ENCODE assay signal across 8 mouse cellular contexts in genomic region chr6:83774126-83774525, GRCm38 (mm10). TPM values are rescaled to one million over a fixed set of nuclear protein-coding genes. Genes with fewer than 3 reads are reported as not detected.
A peak's percentile ranks its signal among the peaks of the same experiment; 100 is the strongest.
DNase-seq lines count a peak whose midpoint lies in the region; ATAC-seq and TF ChIP-seq lines count a peak whose summit lies in the region.

No protein-coding gene starts in this region.

- H3K4me1 ChIP-seq in lung, embryonic 16.5 days (replicated peaks; ENCODE audit: control insufficient read depth, insufficient read depth, low read length) = peaks cover 14% of the 10 kb centered on the region
- peaks cover 10% of the 10 kb centered on the region for H3K4me1 ChIP-seq in forebrain, embryonic 11.5 days (replicated peaks; ENCODE audit: control insufficient read depth, insufficient read depth, low read length)
- H3K4me1 ChIP-seq in liver, adult 2 months (ENCODE audit: control insufficient read depth, insufficient read depth, low read length) = peaks cover 7% of the 10 kb centered on the region
- peaks cover 14% of the 10 kb centered on the region for H3K4me1 ChIP-seq in stomach, embryonic 16.5 days (ENCODE audit: control insufficient read depth, insufficient read depth, low read length)

- peak overlapping the region; percentile 96 for H3K9ac ChIP-seq in lung, embryonic 16.5 days (ENCODE audit: low read length)
- H3K9ac ChIP-seq in forebrain, embryonic 11.5 days (ENCODE audit: low read length) = peak overlapping the region; percentile 85; the same call in 1 of the 2 replicates
- H3K9ac ChIP-seq in liver, adult 2 months (ENCODE audit: low read depth, low read length) = no peak overlapping the region
- H3K9ac ChIP-seq in stomach, embryonic 16.5 days (ENCODE audit: low read length) = peak overlapping the region; percentile 86

- no peaks in the 10 kb centered on the region for H3K9me3 ChIP-seq in lung, embryonic 16.5 days (ENCODE audit: control insufficient read depth, low read length)
- no peaks in the 10 kb centered on the region for H3K9me3 ChIP-seq in forebrain, embryonic 11.5 days (ENCODE audit: control insufficient read depth, low read length)
- H3K9me3 ChIP-seq in stomach, embryonic 16.5 days (replicated peaks; ENCODE audit: control insufficient read depth, low read length) = no peaks in the 10 kb centered on the region

- peak overlapping the region; percentile 97; the same call in 1 of the 2 replicates for H3K4me3 ChIP-seq in lung, embryonic 16.5 days (ENCODE audit: low read length)
- peak overlapping the region; percentile 81 for H3K4me3 ChIP-seq in forebrain, embryonic 11.5 days (ENCODE audit: low read depth, low read length)
- no peak overlapping the region for H3K4me3 ChIP-seq in liver, adult 2 months (ENCODE audit: insufficient read depth, low read depth, low read length)
- H3K4me3 ChIP-seq in stomach, embryonic 16.5 days (replicated peaks; ENCODE audit: low read length) = peak overlapping the region; percentile 58

- H3K27ac ChIP-seq in lung, embryonic 16.5 days (ENCODE audit: low read length) = no peak overlapping the region
- H3K27ac ChIP-seq in forebrain, embryonic 11.5 days (ENCODE audit: low read depth, low read length) = no peak overlapping the region
- no peak overlapping the region for H3K27ac ChIP-seq in liver, adult 2 months (replicated peaks; ENCODE audit: insufficient read depth, low read depth, low read length)
- no peak overlapping the region for H3K27ac ChIP-seq in stomach, embryonic 16.5 days (ENCODE audit: low read length)

- 53% methylated on average over 8 of the region's 9 CpGs for WGBS in lung, embryonic 16.5 days
- 66% methylated on average over 9 of the region's 9 CpGs for WGBS in forebrain, embryonic 11.5 days
- WGBS in liver, adult 2 months = 34% methylated on average over 9 of the region's 9 CpGs
- 54% methylated on average over 9 of the region's 9 CpGs for WGBS in stomach, embryonic 16.5 days

- peaks cover 16% of the 10 kb centered on the region for H3K36me3 ChIP-seq in lung, embryonic 16.5 days (ENCODE audit: control insufficient read depth, insufficient read depth, low read length)
- H3K36me3 ChIP-seq in forebrain, embryonic 11.5 days (ENCODE audit: control insufficient read depth, insufficient read depth, low read length) = peaks cover 3% of the 10 kb centered on the region; the same call in 1 of the 2 replicates
- H3K36me3 ChIP-seq in liver, adult 2 months (ENCODE audit: control insufficient read depth, insufficient read depth, low read length) = no peaks in the 10 kb centered on the region
- H3K36me3 ChIP-seq in stomach, embryonic 16.5 days (ENCODE audit: control insufficient read depth, insufficient read depth, low read length) = peaks cover 3% of the 10 kb centered on the region; the same call in 1 of the 2 replicates

- no peaks in the 10 kb centered on the region for H3K27me3 ChIP-seq in lung, embryonic 16.5 days (ENCODE audit: control insufficient read depth, insufficient read depth, low read depth, low read length)
- H3K27me3 ChIP-seq in forebrain, embryonic 11.5 days (ENCODE audit: control insufficient read depth, insufficient read depth, low read length) = no peaks in the 10 kb centered on the region
- no peaks in the 10 kb centered on the region for H3K27me3 ChIP-seq in liver, adult 2 months (ENCODE audit: control insufficient read depth, insufficient read depth, low read length)
- no peaks in the 10 kb centered on the region for H3K27me3 ChIP-seq in stomach, embryonic 16.5 days (ENCODE audit: control insufficient read depth, insufficient read depth, low read length)

- TF ChIP-seq CTCF in liver, adult 2 months (IDR thresholded peaks at IDR 0.05; ENCODE audit: low read depth, low read length) = no peak

- H3K79me2 ChIP-seq in liver, adult 2 months (ENCODE audit: control insufficient read depth, insufficient read depth, low read length) = no peaks in the 10 kb centered on the region; the same call in 1 of the 2 replicates

- DNase-seq in lung, postnatal 25 days (ENCODE audit: low spot score) = no peak
- DNase-seq in forebrain, embryonic 11.5 days (ENCODE audit: low spot score) = no peak
- DNase-seq in liver, adult 2 months (ENCODE audit: extremely low read depth, low read depth, low spot score) = peak; percentile 67
- DNase-seq in thymus, postnatal 36 days = no peak
- DNase-seq in spleen, adult 12 weeks (ENCODE audit: low spot score) = no peak
- no peak for DNase-seq in adrenal gland, postnatal 25 days

- peak overlapping the region; percentile 91 for H3K4me2 ChIP-seq in lung, embryonic 16.5 days (ENCODE audit: low read depth, low read length)
- H3K4me2 ChIP-seq in forebrain, embryonic 11.5 days (ENCODE audit: low read depth, low read length, severe bottlenecking) = peak overlapping the region; percentile 83
- H3K4me2 ChIP-seq in stomach, embryonic 16.5 days (ENCODE audit: low read depth, low read length) = peak overlapping the region; percentile 82

- no peak for TF ChIP-seq POLR2A in liver, adult 2 months (IDR thresholded peaks at IDR 0.05; ENCODE audit: extremely low read depth, insufficient read depth, low read length)

- no peak for ATAC-seq in lung, embryonic 16.5 days (ENCODE audit: low read depth)
- ATAC-seq in forebrain, embryonic 11.5 days (replicated peaks; ENCODE audit: low FRiP score) = no peak
- ATAC-seq in stomach, embryonic 16.5 days (ENCODE audit: insufficient read depth, low FRiP score) = no peak

RNA-seq across cellular contexts. Expression of gene Tex261, which starts 1.5 kb away (rescaled TPM):
- 86.3 and 105 TPM in 2 replicates for polyA plus RNA-seq in lung, embryonic 16.5 days (2015; fragmentation: Nextera tagmentation; extraction: Ambion mirVana)
- polyA plus RNA-seq in forebrain, embryonic 11.5 days (2014; fragmentation: Nextera tagmentation; extraction: Ambion mirVana) = 61.1 and 68.0 TPM in 2 replicates
- total RNA-seq in liver, adult 2 months (2014; rRNA removed) = 30.0 and 37.7 TPM in 2 replicates
- polyA plus RNA-seq in liver, adult 2 months (2012; rRNA removed) = 98.1 and 114 TPM in 2 replicates
- polyA plus RNA-seq in stomach, embryonic 16.5 days (2015; fragmentation: Nextera tagmentation; extraction: Ambion mirVana) = 79.5 and 82.1 TPM in 2 replicates
- 108 and 125 TPM in 2 replicates for total RNA-seq in adrenal gland, postnatal 25 days (2021)

RNA-seq across cellular contexts. Expression of gene Ankrd53, which starts 11.7 kb away (rescaled TPM):
- polyA plus RNA-seq in lung, embryonic 16.5 days (2015; fragmentation: Nextera tagmentation; extraction: Ambion mirVana) = 0.14 TPM in 1 of 2 replicates, not detected in the other
- 0.25 TPM in 1 of 2 replicates, not detected in the other for polyA plus RNA-seq in forebrain, embryonic 11.5 days (2014; fragmentation: Nextera tagmentation; extraction: Ambion mirVana)
- total RNA-seq in liver, adult 2 months (2014; rRNA removed) = not detected in 2 replicates
- not detected in 2 replicates for polyA plus RNA-seq in liver, adult 2 months (2012; rRNA removed)
- not detected in 2 replicates for polyA plus RNA-seq in stomach, embryonic 16.5 days (2015; fragmentation: Nextera tagmentation; extraction: Ambion mirVana)
- total RNA-seq in adrenal gland, postnatal 25 days (2021) = 0.30 TPM in 1 of 2 replicates, not detected in the other

RNA-seq across cellular contexts. Expression of gene Nagk, which starts 20.7 kb away (rescaled TPM):
- polyA plus RNA-seq in lung, embryonic 16.5 days (2015; fragmentation: Nextera tagmentation; extraction: Ambion mirVana) = 58.3 and 63.5 TPM in 2 replicates
- 36.0 and 37.4 TPM in 2 replicates for polyA plus RNA-seq in forebrain, embryonic 11.5 days (2014; fragmentation: Nextera tagmentation; extraction: Ambion mirVana)
- 20.9 and 26.3 TPM in 2 replicates for total RNA-seq in liver, adult 2 months (2014; rRNA removed)
- 8.8 and 11.0 TPM in 2 replicates for polyA plus RNA-seq in liver, adult 2 months (2012; rRNA removed)
- 75.6 and 77.9 TPM in 2 replicates for polyA plus RNA-seq in stomach, embryonic 16.5 days (2015; fragmentation: Nextera tagmentation; extraction: Ambion mirVana)
- total RNA-seq in adrenal gland, postnatal 25 days (2021) = 50.4 and 59.5 TPM in 2 replicates

RNA-seq across cellular contexts. Expression of gene Atp6v1b1, which starts 31.3 kb away (rescaled TPM):
- 1.4 TPM in 2 replicates for polyA plus RNA-seq in lung, embryonic 16.5 days (2015; fragmentation: Nextera tagmentation; extraction: Ambion mirVana)
- polyA plus RNA-seq in forebrain, embryonic 11.5 days (2014; fragmentation: Nextera tagmentation; extraction: Ambion mirVana) = not detected in 2 replicates
- total RNA-seq in liver, adult 2 months (2014; rRNA removed) = not detected in 2 replicates
- not detected in 2 replicates for polyA plus RNA-seq in liver, adult 2 months (2012; rRNA removed)
- not detected in 2 replicates for polyA plus RNA-seq in stomach, embryonic 16.5 days (2015; fragmentation: Nextera tagmentation; extraction: Ambion mirVana)
- total RNA-seq in adrenal gland, postnatal 25 days (2021) = not detected in 2 replicates

RNA-seq across cellular contexts. Expression of gene Paip2b, which starts 57.4 kb away (rescaled TPM):
- polyA plus RNA-seq in lung, embryonic 16.5 days (2015; fragmentation: Nextera tagmentation; extraction: Ambion mirVana) = 17.4 and 18.2 TPM in 2 replicates
- 24.8 and 27.5 TPM in 2 replicates for polyA plus RNA-seq in forebrain, embryonic 11.5 days (2014; fragmentation: Nextera tagmentation; extraction: Ambion mirVana)
- 16.3 and 17.0 TPM in 2 replicates for total RNA-seq in liver, adult 2 months (2014; rRNA removed)
- 6.7 and 8.6 TPM in 2 replicates for polyA plus RNA-seq in liver, adult 2 months (2012; rRNA removed)
- 18.3 and 19.7 TPM in 2 replicates for polyA plus RNA-seq in stomach, embryonic 16.5 days (2015; fragmentation: Nextera tagmentation; extraction: Ambion mirVana)
- 21.1 and 28.2 TPM in 2 replicates for total RNA-seq in adrenal gland, postnatal 25 days (2021)
